14 mouse cellular contexts compared by ENCODE assay signal in the genomic region with DNA sequence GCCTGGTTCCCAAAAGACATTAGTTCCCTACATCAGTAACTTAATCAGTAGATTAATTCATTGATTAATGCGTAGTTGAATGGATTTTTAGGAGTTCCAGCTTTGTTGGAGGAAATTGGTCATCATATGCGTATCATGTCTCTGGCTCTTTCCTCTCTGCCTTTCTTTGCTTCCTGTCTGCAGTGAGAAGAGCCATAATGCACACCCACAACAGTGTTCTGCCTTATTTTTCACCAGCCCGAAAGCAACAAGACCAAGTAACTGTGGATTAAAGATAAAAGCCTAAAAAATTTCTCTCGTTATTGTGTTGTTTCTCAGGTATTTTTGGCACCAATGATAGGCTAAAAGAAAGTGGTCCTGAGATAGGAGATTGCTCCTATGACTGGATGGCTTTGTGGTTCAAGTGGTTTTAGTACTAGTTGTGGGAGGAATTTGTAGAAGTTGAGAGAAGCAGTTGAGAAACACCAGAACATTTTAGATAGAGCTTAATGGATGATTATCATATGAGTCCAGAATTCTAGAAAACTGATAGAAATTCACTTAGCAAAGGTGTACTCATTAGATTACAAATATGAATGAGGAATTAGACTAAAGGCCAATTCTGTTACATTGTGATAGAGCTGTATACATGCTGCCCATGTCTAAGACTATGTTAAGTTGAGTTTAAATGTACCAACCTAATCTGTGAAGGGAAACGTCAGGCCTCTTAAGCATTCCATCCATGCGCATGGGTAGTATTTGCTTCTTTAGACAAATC.
"Had no signal": no experiment of that assay in that cellular context is flagged by ENCODE, and none has a peak within 500 bp of the region (broad histone marks: within the 10 kb centered on the region; RNA-seq: fewer than 3 reads in every experiment).

No protein-coding gene starts in this region.

- H3K36me3 ChIP-seq: midbrain, embryonic 13.5 days had no signal

- DNase-seq: kidney, adult 2 months; kidney, postnatal 25 days; layer of hippocampus, postnatal 36 days; lung, postnatal 14 days; right cerebral cortex, adult 18-20 months; spleen, adult 18-20 months; thymus, adult 2 months; thymus, postnatal 36 days had no signal

- H3K4me1 ChIP-seq: limb, embryonic 12.5 days; lung, embryonic 15.5 days; midbrain, embryonic 13.5 days; stomach, embryonic 15.5 days had no signal

- H3K27me3 ChIP-seq: limb, embryonic 12.5 days; lung, embryonic 15.5 days; midbrain, embryonic 13.5 days; stomach, embryonic 15.5 days had no signal

- H3K4me3 ChIP-seq: limb, embryonic 12.5 days; lung, embryonic 15.5 days; midbrain, embryonic 13.5 days; stomach, embryonic 15.5 days had no signal

- H3K4me2 ChIP-seq: limb, embryonic 12.5 days; lung, embryonic 15.5 days; midbrain, embryonic 13.5 days; stomach, embryonic 15.5 days had no signal

- H3K9me3 ChIP-seq: limb, embryonic 12.5 days; lung, embryonic 15.5 days; midbrain, embryonic 13.5 days; stomach, embryonic 15.5 days had no signal

- ATAC-seq: intestine, embryonic 16.5 days; midbrain, embryonic 13.5 days had no signal

- H3K27ac ChIP-seq: limb, embryonic 12.5 days; lung, embryonic 15.5 days; macrophage; midbrain, embryonic 13.5 days; stomach, embryonic 15.5 days had no signal

- H3K9ac ChIP-seq: limb, embryonic 12.5 days; lung, embryonic 15.5 days; midbrain, embryonic 13.5 days; stomach, embryonic 15.5 days had no signal
